Mouse (Mus musculus) heart, postnatal 10 days (tissue): Measurements from ENCODE around the gene Nek4. TPM values are rescaled to one million over a fixed set of nuclear protein-coding genes. Genes with fewer than 3 reads are reported as not detected.

Experiments used
- total RNA-seq, 2 experiments: library from RNA; stranded (reverse); gene quantifications; 2 replicates each; pipeline ENCODE4 v1.2.3; 2021

The Nek4 gene
- total RNA-seq, 2 experiments from 2014 or later: 4.5 to 5.0 TPM

Other genes with a start within 250 kb of the Nek4 start
- 10 to 100 TPM; 14.8 to 16.8 TPM for gene Sfmbt1, start 236.5 kb upstream of the Nek4 start, total RNA-seq
- gene Tmem110, start 125.8 kb upstream of the Nek4 start, total RNA-seq: 10 to 100 TPM; 10.0 to 13.2 TPM
- gene Mustn1, start 72.2 kb upstream of the Nek4 start, total RNA-seq: 10 to 100 TPM; 12.7 to 13.8 TPM
- gene Itih4, start 64.9 kb upstream of the Nek4 start, total RNA-seq: 1 to 10 TPM; 3.2 to 4.4 TPM
- gene Itih3, start 27.6 kb upstream of the Nek4 start, total RNA-seq: under 1 TPM; 0.64 to 0.89 TPM
- not detected for gene Itih1, start 8.1 kb upstream of the Nek4 start, total RNA-seq
- 10 to 100 TPM; 26.6 to 32.1 TPM for gene Glt8d1, start 50.0 kb downstream of the Nek4 start, total RNA-seq
- gene Spcs1, start 50.3 kb downstream of the Nek4 start, total RNA-seq: 100 to 1,000 TPM; 177 to 181 TPM
- 10 to 100 TPM; 78.8 to 82.5 TPM for gene Pbrm1, start 67.8 kb downstream of the Nek4 start, total RNA-seq
- gene Gnl3, start 67.8 kb downstream of the Nek4 start, total RNA-seq: 10 to 100 TPM; 28.2 to 31.4 TPM
- gene Smim4, start 177.6 kb downstream of the Nek4 start, total RNA-seq: 10 to 100 TPM; 92.2 to 93.5 TPM
- gene Nt5dc2, start 179.7 kb downstream of the Nek4 start, total RNA-seq: 10 to 100 TPM; 53.1 to 57.7 TPM
- 10 to 100 TPM; 77.3 to 78.9 TPM for gene Stab1, start 217.3 kb downstream of the Nek4 start, total RNA-seq